Mouse (Mus musculus) large intestine, adult 2 months (tissue): ENCODE results near the gene Rfc5. TPM values are rescaled to one million over a fixed set of nuclear protein-coding genes. Genes with fewer than 3 reads are reported as not detected.
"Not testable (repeated sequence)": the region's sequence is repeated elsewhere in the genome, so short reads cannot be mapped to it uniquely, and the experiment has no call there.

Experiments
- DNase-seq: peaks from one replicate; pipeline ENCODE4 v3.0.0-alpha.2; 2012; ENCODE audit warnings: low read depth, low spot score
- WGBS: fragments of 180-500 bp; shearing (Covaris S2); methylation state at CpG from one replicate; pipeline ENCODE4 v1.1.7; 2018; 5-methylcytosine and 5-hydroxymethylcytosine counted together
- polyA plus RNA-seq: library from polyadenylated mRNA; depleted of rRNA; stranded (reverse); fragments of >200 nt; gene quantifications from 2 replicates; pipeline ENCODE4 v1.2.3, GENCODE M21; 2012; rRNA removed

The Rfc5 gene
- polyA plus RNA-seq: 26.8 and 27.5 TPM in 2 replicates

- WGBS: under 1% methylated on average over 44 of the region's 44 CpGs
- peak; percentile 89 for DNase-seq
These were observed at the start of gene Rfc5 for GRCm38 (mm10) chr5:117388877-117389276. Gene Rfc5, minus strand, starts transcription at chr5:117389047.

- not testable (repeated sequence) for DNase-seq
- WGBS: 93% methylated on average over 7 of the region's 7 CpGs
These were observed 44.7 kb upstream of the Rfc5 start for GRCm38 (mm10) chr5:117433501-117433900.

- DNase-seq: no peak
- WGBS: 71% methylated on average over 2 of the region's 2 CpGs
These were observed 28.6 kb upstream of the Rfc5 start for GRCm38 (mm10) chr5:117417442-117417841.

- DNase-seq: no peak
- 36% methylated on average over 19 of the region's 19 CpGs for WGBS
These were observed 26.4 kb upstream of the Rfc5 start for GRCm38 (mm10) chr5:117415011-117415912.

- DNase-seq: no peak
- 6% methylated on average over 10 of the region's 10 CpGs for WGBS
These were observed 25.8 kb upstream of the Rfc5 start for GRCm38 (mm10) chr5:117414611-117415010.

- WGBS: 1% methylated on average over 89 of the region's 89 CpGs
- DNase-seq: no peak
These were observed 25.0 kb upstream of the Rfc5 start, which contains the start of gene Ksr2 for GRCm38 (mm10) chr5:117413507-117414501. Gene Ksr2, plus strand, starts transcription at chr5:117414000.

- 59% methylated on average over 6 of the region's 6 CpGs for WGBS
These were observed 20.5 kb upstream of the Rfc5 start for GRCm38 (mm10) chr5:117409369-117409768.

GRCm38 (mm10) chr5:117408216-117408615, 19.4 kb upstream of the Rfc5 start:
- DNase-seq: no peak

More at GRCm38 (mm10) chr5:117409369-117409768, 20.5 kb upstream of the Rfc5 start:
- no peak for DNase-seq

GRCm38 (mm10) chr5:117404671-117405070, 15.8 kb upstream of the Rfc5 start:
- DNase-seq: not testable (repeated sequence)
- 82% methylated on average over 2 of the region's 2 CpGs for WGBS

More at GRCm38 (mm10) chr5:117408216-117408615, 19.4 kb upstream of the Rfc5 start:
- 52% methylated on average over 4 of the region's 4 CpGs for WGBS

- WGBS: 64% methylated on average over 8 of the region's 8 CpGs
- DNase-seq: no peak
These were observed 14.8 kb upstream of the Rfc5 start for GRCm38 (mm10) chr5:117403609-117404008.

GRCm38 (mm10) chr5:117399281-117399680, 10.4 kb upstream of the Rfc5 start:
- 58% methylated on average over 9 of the region's 9 CpGs for WGBS
- DNase-seq: no peak

GRCm38 (mm10) chr5:117398007-117398550, 9.2 kb upstream of the Rfc5 start:
- 45% methylated on average over 4 of the region's 5 CpGs for WGBS

GRCm38 (mm10) chr5:117397371-117397770, 8.5 kb upstream of the Rfc5 start:
- DNase-seq: no peak
- 78% methylated on average over 6 of the region's 6 CpGs for WGBS

More at GRCm38 (mm10) chr5:117398007-117398550, 9.2 kb upstream of the Rfc5 start:
- DNase-seq: no peak

GRCm38 (mm10) chr5:117396596-117397014, 7.8 kb upstream of the Rfc5 start:
- 65% methylated on average over 6 of the region's 6 CpGs for WGBS
- no peak for DNase-seq

GRCm38 (mm10) chr5:117395834-117396233, 7.0 kb upstream of the Rfc5 start:
- DNase-seq: no peak
- WGBS: 86% methylated on average over 5 of the region's 5 CpGs

GRCm38 (mm10) chr5:117390895-117391294, 2.0 kb upstream of the Rfc5 start:
- 89% methylated on average over 1 of the region's 1 CpGs for WGBS
- no peak for DNase-seq

GRCm38 (mm10) chr5:117388296-117388751, 523 bp downstream of the Rfc5 start:
- WGBS: 3% methylated on average over 16 of the region's 16 CpGs
- no peak for DNase-seq

- 81% methylated on average over 12 of the region's 12 CpGs for WGBS
- DNase-seq: no peak
These were observed 5.6 kb downstream of the Rfc5 start for GRCm38 (mm10) chr5:117383198-117383597.

- 87% methylated on average over 7 of the region's 7 CpGs for WGBS
- DNase-seq: no peak
These were observed 7.1 kb downstream of the Rfc5 start for GRCm38 (mm10) chr5:117381785-117382184.
